Mouse (Mus musculus): ENCODE results near the gene Relch. TPM values are rescaled to one million over a fixed set of nuclear protein-coding genes. Genes with fewer than 3 reads are reported as not detected.

The Relch gene
- polyA plus RNA-seq, 1 experiment: 11.4 TPM

- TF ChIP-seq CTCF (IDR thresholded peaks at IDR 0.05; ENCODE audit: control insufficient read depth, insufficient read depth, insufficient replicate concordance, low read depth, low read length) (no peak), POLR2A (IDR thresholded peaks at IDR 0.05; ENCODE audit: control insufficient read depth, low read depth, low read length) (no peak)
- Histone ChIP-seq H3K27me3 (ENCODE audit: control insufficient read depth, insufficient read depth, low read length) (no peaks in the 10 kb centered on the region), H3K4me3 (ENCODE audit: control insufficient read depth, low read depth, low read length) (peak overlapping the region; percentile 97), H3K4me1 (ENCODE audit: control insufficient read depth, insufficient read depth, low read length) (no peaks in the 10 kb centered on the region), H3K27ac (ENCODE audit: control insufficient read depth, insufficient read depth, low read depth, low read length) (peak overlapping the region; percentile 89), H3K36me3 (ENCODE audit: control insufficient read depth, insufficient read depth, low read length) (no peaks in the 10 kb centered on the region)
Observed at GRCm38 (mm10) chr1:105663962-105664812, 526 bp downstream of the Relch start.

GRCm38 (mm10) chr1:105669700-105670099 lies 6.0 kb downstream of the Relch start:
- Histone ChIP-seq H3K27ac (ENCODE audit: control insufficient read depth, insufficient read depth, low read depth, low read length) (no peak overlapping the region), H3K27me3 (ENCODE audit: control insufficient read depth, insufficient read depth, low read length) (no peaks in the 10 kb centered on the region), H3K4me1 (ENCODE audit: control insufficient read depth, insufficient read depth, low read length) (no peaks in the 10 kb centered on the region), H3K36me3 (ENCODE audit: control insufficient read depth, insufficient read depth, low read length) (no peaks in the 10 kb centered on the region), H3K4me3 (ENCODE audit: control insufficient read depth, low read depth, low read length) (no peak overlapping the region)
- TF ChIP-seq CTCF (IDR thresholded peaks at IDR 0.05; ENCODE audit: control insufficient read depth, insufficient read depth, insufficient replicate concordance, low read depth, low read length) (no peak), POLR2A (IDR thresholded peaks at IDR 0.05; ENCODE audit: control insufficient read depth, low read depth, low read length) (no peak)

- Histone ChIP-seq H3K27me3 (ENCODE audit: control insufficient read depth, insufficient read depth, low read length) (no peaks in the 10 kb centered on the region), H3K27ac (ENCODE audit: control insufficient read depth, insufficient read depth, low read depth, low read length) (no peak overlapping the region), H3K36me3 (ENCODE audit: control insufficient read depth, insufficient read depth, low read length) (no peaks in the 10 kb centered on the region), H3K4me3 (ENCODE audit: control insufficient read depth, low read depth, low read length) (no peak overlapping the region), H3K4me1 (ENCODE audit: control insufficient read depth, insufficient read depth, low read length) (no peaks in the 10 kb centered on the region)
- TF ChIP-seq POLR2A (IDR thresholded peaks at IDR 0.05; ENCODE audit: control insufficient read depth, low read depth, low read length): no peak
Observed at GRCm38 (mm10) chr1:105674763-105675162, 11.1 kb downstream of the Relch start.

GRCm38 (mm10) chr1:105680587-105680986 lies 16.9 kb downstream of the Relch start:
- Histone ChIP-seq H3K4me1 (ENCODE audit: control insufficient read depth, insufficient read depth, low read length) (no peaks in the 10 kb centered on the region), H3K4me3 (ENCODE audit: control insufficient read depth, low read depth, low read length) (no peak overlapping the region), H3K27me3 (ENCODE audit: control insufficient read depth, insufficient read depth, low read length) (no peaks in the 10 kb centered on the region), H3K36me3 (ENCODE audit: control insufficient read depth, insufficient read depth, low read length) (no peaks in the 10 kb centered on the region), H3K27ac (ENCODE audit: control insufficient read depth, insufficient read depth, low read depth, low read length) (no peak overlapping the region)
- TF ChIP-seq POLR2A (IDR thresholded peaks at IDR 0.05; ENCODE audit: control insufficient read depth, low read depth, low read length): no peak

GRCm38 (mm10) chr1:105685501-105685900 lies 21.8 kb downstream of the Relch start:
- H3K27me3 ChIP-seq (ENCODE audit: control insufficient read depth, insufficient read depth, low read length): no peaks in the 10 kb centered on the region
- H3K36me3 ChIP-seq (ENCODE audit: control insufficient read depth, insufficient read depth, low read length): no peaks in the 10 kb centered on the region
- H3K4me1 ChIP-seq (ENCODE audit: control insufficient read depth, insufficient read depth, low read length): no peaks in the 10 kb centered on the region
- TF ChIP-seq CTCF (IDR thresholded peaks at IDR 0.05; ENCODE audit: control insufficient read depth, insufficient read depth, insufficient replicate concordance, low read depth, low read length): no peak
- TF ChIP-seq POLR2A (IDR thresholded peaks at IDR 0.05; ENCODE audit: control insufficient read depth, low read depth, low read length): no peak
- H3K4me3 ChIP-seq (ENCODE audit: control insufficient read depth, low read depth, low read length): no peak overlapping the region
- H3K27ac ChIP-seq (ENCODE audit: control insufficient read depth, insufficient read depth, low read depth, low read length): no peak overlapping the region

- TF ChIP-seq POLR2A (IDR thresholded peaks at IDR 0.05; ENCODE audit: control insufficient read depth, low read depth, low read length) (no peak), CTCF (IDR thresholded peaks at IDR 0.05; ENCODE audit: control insufficient read depth, insufficient read depth, insufficient replicate concordance, low read depth, low read length) (no peak)
- Histone ChIP-seq H3K27ac (ENCODE audit: control insufficient read depth, insufficient read depth, low read depth, low read length) (no peak overlapping the region), H3K4me1 (ENCODE audit: control insufficient read depth, insufficient read depth, low read length) (no peaks in the 10 kb centered on the region), H3K36me3 (ENCODE audit: control insufficient read depth, insufficient read depth, low read length) (no peaks in the 10 kb centered on the region; the same call in 1 of the 2 replicates), H3K4me3 (ENCODE audit: control insufficient read depth, low read depth, low read length) (no peak overlapping the region), H3K27me3 (ENCODE audit: control insufficient read depth, insufficient read depth, low read length) (no peaks in the 10 kb centered on the region)
Observed at GRCm38 (mm10) chr1:105695581-105695980, 31.9 kb downstream of the Relch start.

- H3K4me1 ChIP-seq (ENCODE audit: control insufficient read depth, insufficient read depth, low read length): no peaks in the 10 kb centered on the region
- H3K27me3 ChIP-seq (ENCODE audit: control insufficient read depth, insufficient read depth, low read length): no peaks in the 10 kb centered on the region
- no peak for TF ChIP-seq POLR2A (IDR thresholded peaks at IDR 0.05; ENCODE audit: control insufficient read depth, low read depth, low read length)
- no peak overlapping the region for H3K4me3 ChIP-seq (ENCODE audit: control insufficient read depth, low read depth, low read length)
- no peak overlapping the region for H3K27ac ChIP-seq (ENCODE audit: control insufficient read depth, insufficient read depth, low read depth, low read length)
- peaks cover 1% of the 10 kb centered on the region; the same call in 1 of the 2 replicates for H3K36me3 ChIP-seq (ENCODE audit: control insufficient read depth, insufficient read depth, low read length)
Observed at GRCm38 (mm10) chr1:105700984-105701530, 37.4 kb downstream of the Relch start.
